Mouse (Mus musculus) stomach, postnatal 0 days (tissue): Measurements from ENCODE around the gene Enox1. TPM values are rescaled to one million over a fixed set of nuclear protein-coding genes. Genes with fewer than 3 reads are reported as not detected.
A peak's percentile ranks its signal among the peaks of the same experiment; 100 is the strongest.
"Not testable (repeated sequence)": the region's sequence is repeated elsewhere in the genome, so short reads cannot be mapped to it uniquely, and the experiment has no call there.

ENCODE experiments used
- ATAC-seq: fragments of 200-750 bp; cut with Nextera tagmentation; 2 replicates; pipeline ENCODE4 v1.8.0; 2017; ENCODE audit not compliant: low FRiP score, low TSS enrichment
- DNase-seq: peaks from one replicate; pipeline ENCODE4 v3.0.0-alpha.2; 2016; ENCODE audit warnings: low spot score
- H3K27ac ChIP-seq: fragments of 300-500 bp; sonication (generic); replicated peaks from 2 replicates; pipeline ENCODE4 v1.5.1; 2014; ENCODE audit warnings: mild to moderate bottlenecking, control low read depth
- H3K27me3 ChIP-seq: fragments of 300-500 bp; sonication (generic); 2 replicates; pipeline ENCODE4 v1.6.1; 2014; ENCODE audit warnings: low read length; ENCODE audit not compliant: control insufficient read depth, insufficient read depth
- H3K36me3 ChIP-seq: fragments of 300-500 bp; sonication (generic); 2 replicates; pipeline ENCODE4 v1.6.1; 2014; ENCODE audit warnings: low read length, mixed read lengths; ENCODE audit not compliant: control insufficient read depth, insufficient read depth
- H3K4me1 ChIP-seq: fragments of 300-500 bp; sonication (generic); replicated peaks from 2 replicates; pipeline ENCODE4 v1.6.1; 2014; ENCODE audit warnings: antibody characterized with exemption; ENCODE audit not compliant: control insufficient read depth, insufficient read depth
- H3K4me2 ChIP-seq: fragments of 300-500 bp; sonication (generic); replicated peaks from 2 replicates; pipeline ENCODE4 v1.6.1; 2014; ENCODE audit warnings: low read depth, mild to moderate bottlenecking, control low read depth, moderate library complexity
- H3K4me3 ChIP-seq: fragments of 300-500 bp; sonication (generic); 2 replicates; pipeline ENCODE4 v1.5.1; 2014; ENCODE audit warnings: low read depth, low read length, control low read depth
- H3K9ac ChIP-seq: fragments of 300-500 bp; sonication (generic); 2 replicates; pipeline ENCODE4 v1.6.1; 2014; ENCODE audit warnings: mild to moderate bottlenecking, low read length, control low read depth, mixed read lengths
- H3K9me3 ChIP-seq: fragments of 300-500 bp; sonication (generic); 2 replicates; pipeline ENCODE4 v1.6.1; 2016; ENCODE audit warnings: low read length; ENCODE audit not compliant: control insufficient read depth
- CTCF ChIP-seq: IDR thresholded peaks from 2 replicates; pipeline ENCODE4 v1.5.1; 2016; ENCODE audit warnings: antibody characterized with exemption, low read depth, mild to moderate bottlenecking, moderate library complexity
- EP300 ChIP-seq: optimal IDR thresholded peaks from 2 replicates; pipeline ENCODE3; 2016; ENCODE audit warnings: antibody characterized with exemption
- WGBS: fragments of 180-500 bp; shearing (Covaris S2); extraction: QIAGEN DNeasy Blood & Tissue Kit; methylation state at CpG from one replicate; pipeline ENCODE4 v1.1.7; 2014; 5-methylcytosine and 5-hydroxymethylcytosine counted together
- polyA plus RNA-seq: library from polyadenylated mRNA; unstranded; fragments of >200 nt; fragmentation: Nextera tagmentation; extraction: Ambion mirVana; gene quantifications from 2 replicates; pipeline ENCODE4 v1.2.1, GENCODE M21; 2015

Enox1 gene
- polyA plus RNA-seq, result 2.5 and 2.6 TPM in 2 replicates

- under 1% methylated on average over 70 of the region's 73 CpGs for WGBS
- TF ChIP-seq EP300 (no peak), CTCF (peak; percentile 52)
- peak within 1 kb of the TSS; percentile 97 for H3K4me2 ChIP-seq
- H3K9me3 ChIP-seq, result no peaks in the 10 kb centered on the region
- peak within 1 kb of the TSS; percentile 45; the same call in 1 of the 2 replicates for H3K27ac ChIP-seq
- no peaks in the 10 kb centered on the region for H3K36me3 ChIP-seq
- peak; percentile 84 for ATAC-seq
- H3K4me1 ChIP-seq, result no peaks in the 10 kb centered on the region
- H3K9ac ChIP-seq, result peak within 1 kb of the TSS; percentile 54
- peak within 1 kb of the TSS; percentile 63 for H3K4me3 ChIP-seq
- peaks cover 5% of the 10 kb centered on the region; the same call in 1 of the 2 replicates for H3K27me3 ChIP-seq
- DNase-seq, result peak; percentile 65
These were observed at the start of gene Enox1 for GRCm38 (mm10) chr14:77156222-77156910. Gene Enox1 (plus strand): TSS chr14:77156763.

- not testable (repeated sequence) for ATAC-seq, H3K27ac ChIP-seq, H3K9ac ChIP-seq, DNase-seq, H3K4me2 ChIP-seq, H3K4me1 ChIP-seq, H3K27me3 ChIP-seq, H3K4me3 ChIP-seq, H3K36me3 ChIP-seq, H3K9me3 ChIP-seq
- WGBS, result 85% methylated on average over 5 of the region's 5 CpGs
These were observed 45.9 kb upstream of the Enox1 start for GRCm38 (mm10) chr14:77110622-77111021.

GRCm38 (mm10) chr14:77130612-77131011 is 26.0 kb upstream of the Enox1 start:
- no peak for ATAC-seq
- TF ChIP-seq EP300, result no peak
- TF ChIP-seq CTCF, result no peak
- Histone ChIP-seq H3K9me3 (no peaks in the 10 kb centered on the region), H3K36me3 (no peaks in the 10 kb centered on the region), H3K4me2 (no peak overlapping the region), H3K9ac (no peak overlapping the region), H3K4me3 (no peak overlapping the region), H3K27ac (no peak overlapping the region), H3K4me1 (no peaks in the 10 kb centered on the region), H3K27me3 (no peaks in the 10 kb centered on the region)
- DNase-seq, result no peak
- 89% methylated on average over 5 of the region's 5 CpGs for WGBS

- H3K36me3 ChIP-seq, result no peaks in the 10 kb centered on the region
- no peak overlapping the region for H3K9ac ChIP-seq
- no peaks in the 10 kb centered on the region for H3K27me3 ChIP-seq
- DNase-seq (no peak), ATAC-seq (no peak)
- no peaks in the 10 kb centered on the region for H3K9me3 ChIP-seq
- H3K27ac ChIP-seq, result no peak overlapping the region
- no peak overlapping the region for H3K4me2 ChIP-seq
- H3K4me1 ChIP-seq, result no peaks in the 10 kb centered on the region
- TF ChIP-seq CTCF, result no peak
- no peak for TF ChIP-seq EP300
- 56% methylated on average over 6 of the region's 6 CpGs for WGBS
- H3K4me3 ChIP-seq, result no peak overlapping the region
These were observed 19.6 kb upstream of the Enox1 start for GRCm38 (mm10) chr14:77136936-77137335.

- Histone ChIP-seq H3K4me1 (no peaks in the 10 kb centered on the region), H3K9me3 (no peaks in the 10 kb centered on the region), H3K27me3 (no peaks in the 10 kb centered on the region), H3K36me3 (no peaks in the 10 kb centered on the region), H3K4me2 (no peak overlapping the region), H3K4me3 (no peak overlapping the region), H3K27ac (no peak overlapping the region), H3K9ac (no peak overlapping the region)
- peak; percentile 84 for TF ChIP-seq CTCF
- TF ChIP-seq EP300, result no peak
- peak; percentile 64; the same call in 1 of the 2 replicates for ATAC-seq
- peak; percentile 76 for DNase-seq
- WGBS, result 29% methylated on average over 17 of the region's 17 CpGs
These were observed 15.0 kb upstream of the Enox1 start for GRCm38 (mm10) chr14:77141324-77142282.
